Mouse (Mus musculus) layer of hippocampus, adult 11-12 months (tissue): ENCODE data around the gene Vrk3.

Experiments used
- DNase-seq: peaks from one replicate; pipeline ENCODE4 v3.0.0; 2022; ENCODE audit warnings: low spot score

Vrk3 gene

GRCm38 (mm10) chr7:44819391-44819790 is 71.2 kb downstream of the Vrk3 start:
- peak; percentile 1 for DNase-seq

- DNase-seq = peak; percentile 1
Observed at GRCm38 (mm10) chr7:44819863-44820262, 71.7 kb downstream of the Vrk3 start.

- DNase-seq = no peak
Observed at GRCm38 (mm10) chr7:44820525-44820924, 72.3 kb downstream of the Vrk3 start.

- peak; percentile 2 for DNase-seq
Observed at GRCm38 (mm10) chr7:44821666-44822448, 73.6 kb downstream of the Vrk3 start.

- no peak for DNase-seq
Observed at GRCm38 (mm10) chr7:44823409-44823808, 75.2 kb downstream of the Vrk3 start.

GRCm38 (mm10) chr7:44824872-44825271 is 76.7 kb downstream of the Vrk3 start:
- peak; percentile 86 for DNase-seq

GRCm38 (mm10) chr7:44826771-44827170 is 78.6 kb downstream of the Vrk3 start:
- no peak for DNase-seq
